In the genomic region with DNA sequence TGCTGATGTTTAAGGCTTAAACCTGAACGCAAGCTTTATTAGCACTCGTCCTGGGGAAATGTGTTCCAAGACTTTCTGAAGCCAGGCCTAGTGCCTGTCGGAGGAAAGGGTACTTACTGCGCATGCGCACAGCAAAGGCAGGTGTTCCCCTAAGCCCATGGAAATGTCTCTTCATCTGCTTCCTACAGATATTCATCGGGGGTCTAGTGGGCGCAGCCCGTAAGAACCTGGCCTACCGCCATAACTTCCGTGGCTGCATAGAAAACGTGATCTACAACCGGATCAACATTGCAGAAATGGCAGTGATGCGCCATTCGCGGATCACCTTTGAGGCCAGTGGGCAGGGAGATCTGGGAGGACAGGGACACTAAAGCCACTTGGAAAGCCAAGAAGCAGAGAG, we compare ENCODE assay signal across 28 mouse cellular contexts. TPM values are rescaled to one million over a fixed set of nuclear protein-coding genes. Genes with fewer than 3 reads are reported as not detected.
DNase-seq lines count a peak whose midpoint lies in the region; ATAC-seq lines count a peak whose summit lies in the region.
"Had no signal": no experiment of that assay in that cellular context is flagged by ENCODE, and none has a peak within 500 bp of the region (broad histone marks: within the 10 kb centered on the region; RNA-seq: fewer than 3 reads in every experiment).

No protein-coding gene starts in this region.

- no peaks in the 10 kb centered on the region for H3K36me3 ChIP-seq in hindbrain, embryonic 11.5 days (ENCODE audit: control insufficient read depth, insufficient read depth, low read length)
- 0 out of 2 replicates have a peak, but pooled peaks cover under 1% of the 10 kb centered on the region for H3K36me3 ChIP-seq in hindbrain, embryonic 16.5 days (ENCODE audit: control insufficient read depth, insufficient read depth, low read length)
- no peaks in the 10 kb centered on the region for H3K36me3 ChIP-seq in limb, embryonic 10.5 days
- H3K36me3 ChIP-seq: embryonic facial prominence, embryonic 13.5 days; heart, embryonic 15.5 days; neural tube, embryonic 13.5 days had no signal

- no peak for ATAC-seq in hindbrain, embryonic 11.5 days (ENCODE audit: low FRiP score)
- ATAC-seq in hindbrain, embryonic 16.5 days, result no peak
- ATAC-seq: activated CD4-positive, CD25-positive, alpha-beta regulatory T cell, adult 4 months; forebrain, embryonic 13.5 days; midbrain, embryonic 16.5 days had no signal

- WGBS in hindbrain, embryonic 11.5 days, result 81% methylated on average over 15 of the region's 15 CpGs
- 79% methylated on average over 15 of the region's 15 CpGs for WGBS in hindbrain, embryonic 16.5 days
- 73% methylated on average over 15 of the region's 15 CpGs for WGBS in limb, embryonic 10.5 days

- no peak overlapping the region for H3K4me2 ChIP-seq in hindbrain, embryonic 11.5 days (replicated peaks; ENCODE audit: low read depth, low read length)
- H3K4me2 ChIP-seq in hindbrain, embryonic 16.5 days (ENCODE audit: low read length), result no peak overlapping the region
- H3K4me2 ChIP-seq: embryonic facial prominence, embryonic 13.5 days; forebrain, embryonic 13.5 days; heart, embryonic 15.5 days; neural tube, embryonic 13.5 days had no signal

- no peaks in the 10 kb centered on the region for H3K9me3 ChIP-seq in hindbrain, embryonic 11.5 days (ENCODE audit: control insufficient read depth, low read length)
- no peaks in the 10 kb centered on the region for H3K9me3 ChIP-seq in hindbrain, embryonic 16.5 days (ENCODE audit: control insufficient read depth, low read length)
- H3K9me3 ChIP-seq in limb, embryonic 10.5 days (replicated peaks), result no peaks in the 10 kb centered on the region
- H3K9me3 ChIP-seq: embryonic facial prominence, embryonic 13.5 days; forebrain, embryonic 13.5 days; heart, embryonic 15.5 days; neural tube, embryonic 13.5 days had no signal

- no peak overlapping the region for H3K27ac ChIP-seq in hindbrain, embryonic 11.5 days (ENCODE audit: low read depth, low read length)
- H3K27ac ChIP-seq in hindbrain, embryonic 16.5 days (ENCODE audit: low read depth, low read length), result no peak overlapping the region
- H3K27ac ChIP-seq in limb, embryonic 10.5 days, result no peak overlapping the region
- H3K27ac ChIP-seq: embryonic facial prominence, embryonic 13.5 days; forebrain, embryonic 13.5 days; heart, embryonic 15.5 days; neural tube, embryonic 13.5 days had no signal

- peaks cover 11% of the 10 kb centered on the region; the same call in 1 of the 2 replicates for H3K4me1 ChIP-seq in hindbrain, embryonic 11.5 days (replicated peaks; ENCODE audit: control insufficient read depth, insufficient read depth, low read length)
- peaks cover 33% of the 10 kb centered on the region for H3K4me1 ChIP-seq in hindbrain, embryonic 16.5 days (ENCODE audit: control insufficient read depth, insufficient read depth, low read depth, low read length)
- peaks cover 36% of the 10 kb centered on the region for H3K4me1 ChIP-seq in limb, embryonic 10.5 days

- H3K9ac ChIP-seq in hindbrain, embryonic 11.5 days (ENCODE audit: low read depth, low read length), result no peak overlapping the region
- no peak overlapping the region; the same call in 1 of the 2 replicates for H3K9ac ChIP-seq in hindbrain, embryonic 16.5 days (ENCODE audit: low read depth, low read length)
- H3K9ac ChIP-seq: embryonic facial prominence, embryonic 13.5 days; forebrain, embryonic 13.5 days; heart, embryonic 15.5 days; neural tube, embryonic 13.5 days had no signal

- H3K4me3 ChIP-seq in hindbrain, embryonic 11.5 days (ENCODE audit: low read depth, low read length), result no peak overlapping the region
- H3K4me3 ChIP-seq in hindbrain, embryonic 16.5 days (ENCODE audit: low read length), result no peak overlapping the region
- no peak overlapping the region for H3K4me3 ChIP-seq in limb, embryonic 10.5 days
- H3K4me3 ChIP-seq: embryonic facial prominence, embryonic 13.5 days; erythroblast, embryonic 14.5 days; forebrain, embryonic 13.5 days; heart, embryonic 15.5 days; myocyte; neural tube, embryonic 13.5 days had no signal

- intact Hi-C loops in left cerebral cortex, postnatal 36 days (cut with DNase I), result loop anchor here (10.0 kb wide), 1 partner anchor 195 kb away; no protein-coding TSS in a partner anchor

- DNase-seq in hindbrain, embryonic 11.5 days (ENCODE audit: low spot score), result peak; percentile 3
- DNase-seq in brain, adult 2 months (ENCODE audit: low read depth, low spot score), result peak; percentile 64
- DNase-seq in cerebellum, adult 9-11 months, result peak; percentile 83
- DNase-seq in limb, embryonic 10.5 days (ENCODE audit: low spot score), result peak; percentile 29
- DNase-seq in left cerebral cortex, postnatal 36 days (ENCODE audit: low spot score in 2 of 2), result no peak
- no peak for DNase-seq in thymus, postnatal 14 days
- DNase-seq: adrenal gland, adult 8-10 months; embryo, embryonic 11 days; heart, postnatal 4 days; kidney, adult 18-20 months; kidney, postnatal 4 days; lung, postnatal 4 days; retina, postnatal 1 day; thymus, adult 18-20 months had no signal

- peaks cover 44% of the 10 kb centered on the region for H3K27me3 ChIP-seq in hindbrain, embryonic 11.5 days (ENCODE audit: control insufficient read depth, insufficient read depth, low read length)
- H3K27me3 ChIP-seq in hindbrain, embryonic 16.5 days (replicated peaks; ENCODE audit: control insufficient read depth, insufficient read depth, low read length), result peaks cover 6% of the 10 kb centered on the region
- H3K27me3 ChIP-seq in limb, embryonic 10.5 days (ENCODE audit: low read depth, poor library complexity, severe bottlenecking), result peaks cover 81% of the 10 kb centered on the region

RNA-seq across cellular contexts. Expression of a gene that starts 4.1 kb away (rescaled TPM):
- polyA plus RNA-seq in hindbrain, embryonic 11.5 days (2014; fragmentation: Nextera tagmentation; extraction: Ambion mirVana), result 0.19 TPM in 1 of 2 replicates, not detected in the other
- 0.32 and 0.60 TPM in 2 replicates for polyA plus RNA-seq in hindbrain, embryonic 16.5 days (2015; fragmentation: Nextera tagmentation; extraction: Ambion mirVana)
- not detected in 2 replicates for polyA plus RNA-seq in limb, embryonic 10.5 days (2016; fragmentation: Nextera tagmentation; extraction: Ambion mirVana)
- total RNA-seq in left cerebral cortex, postnatal 36 days (2021), result under 1 TPM in 1 of 2 experiments, not detected in 1; 0.37 TPM
- total RNA-seq: gastrocnemius, adult 18-20 months; heart, postnatal 4 days; layer of hippocampus, postnatal 10 days; liver, adult 2 months; megakaryocyte-erythroid progenitor cell, adult 5-6 weeks; MEL had no signal
- polyA plus RNA-seq: forebrain, embryonic 13.5 days had no signal

RNA-seq across cellular contexts. Expression of a gene that starts 8.2 kb away (rescaled TPM):
- 7.7 and 8.2 TPM in 2 replicates for polyA plus RNA-seq in hindbrain, embryonic 11.5 days (2014; fragmentation: Nextera tagmentation; extraction: Ambion mirVana)
- 9.3 and 9.5 TPM in 2 replicates for polyA plus RNA-seq in hindbrain, embryonic 16.5 days (2015; fragmentation: Nextera tagmentation; extraction: Ambion mirVana)
- polyA plus RNA-seq in limb, embryonic 10.5 days (2016; fragmentation: Nextera tagmentation; extraction: Ambion mirVana), result 1.9 and 3.0 TPM in 2 replicates
- total RNA-seq in left cerebral cortex, postnatal 36 days (2021), result 10 to 100 TPM; 12.3 TPM
- total RNA-seq: megakaryocyte-erythroid progenitor cell, adult 5-6 weeks had no signal
- polyA plus RNA-seq: activated CD4-positive, CD25-positive, alpha-beta regulatory T cell, adult 4 months had no signal

RNA-seq across cellular contexts. Expression of a gene that starts 9.0 kb away (rescaled TPM):
- 0.29 and 0.39 TPM in 2 replicates for polyA plus RNA-seq in hindbrain, embryonic 11.5 days (2014; fragmentation: Nextera tagmentation; extraction: Ambion mirVana)
- polyA plus RNA-seq in hindbrain, embryonic 16.5 days (2015; fragmentation: Nextera tagmentation; extraction: Ambion mirVana), result 8.7 and 11.2 TPM in 2 replicates
- polyA plus RNA-seq in limb, embryonic 10.5 days (2016; fragmentation: Nextera tagmentation; extraction: Ambion mirVana), result 0.04 and 0.09 TPM in 2 replicates
- 100 to 1,000 TPM; 167 to 172 TPM for total RNA-seq in left cerebral cortex, postnatal 36 days (2021)
- total RNA-seq: megakaryocyte-erythroid progenitor cell, adult 5-6 weeks; MEL had no signal

RNA-seq across cellular contexts. Expression of a gene that starts 23.6 kb away (rescaled TPM):
- 5.5 and 5.7 TPM in 2 replicates for polyA plus RNA-seq in hindbrain, embryonic 11.5 days (2014; fragmentation: Nextera tagmentation; extraction: Ambion mirVana)
- 56.9 and 60.3 TPM in 2 replicates for polyA plus RNA-seq in hindbrain, embryonic 16.5 days (2015; fragmentation: Nextera tagmentation; extraction: Ambion mirVana)
- polyA plus RNA-seq in limb, embryonic 10.5 days (2016; fragmentation: Nextera tagmentation; extraction: Ambion mirVana), result 2.5 and 3.0 TPM in 2 replicates
- total RNA-seq in left cerebral cortex, postnatal 36 days (2021), result 10 to 100 TPM; 49.7 to 62.4 TPM
- total RNA-seq: liver, adult 2 months; megakaryocyte-erythroid progenitor cell, adult 5-6 weeks; MEL had no signal
- polyA plus RNA-seq: erythroblast, embryonic 14.5 days had no signal

RNA-seq across cellular contexts. Expression of a gene that starts 47.0 kb away (rescaled TPM):
- 11.1 and 11.5 TPM in 2 replicates for polyA plus RNA-seq in hindbrain, embryonic 11.5 days (2014; fragmentation: Nextera tagmentation; extraction: Ambion mirVana)
- 30.0 and 32.4 TPM in 2 replicates for polyA plus RNA-seq in hindbrain, embryonic 16.5 days (2015; fragmentation: Nextera tagmentation; extraction: Ambion mirVana)
- 10.1 and 13.6 TPM in 2 replicates for polyA plus RNA-seq in limb, embryonic 10.5 days (2016; fragmentation: Nextera tagmentation; extraction: Ambion mirVana)
- total RNA-seq in left cerebral cortex, postnatal 36 days (2021), result 10 to 100 TPM; 47.8 to 52.1 TPM

Comparison
In these comparisons a context has a peak if more than half of its experiments do, and no peak if none do; other contexts are left out.
1. DNase-seq: peak in hindbrain, embryonic 11.5 days (single experiment), brain, adult 2 months (single experiment), cerebellum, adult 9-11 months (single experiment) and limb, embryonic 10.5 days (single experiment); none in left cerebral cortex, postnatal 36 days (0 of 2) and thymus, postnatal 14 days (single experiment).